In the genomic region with DNA sequence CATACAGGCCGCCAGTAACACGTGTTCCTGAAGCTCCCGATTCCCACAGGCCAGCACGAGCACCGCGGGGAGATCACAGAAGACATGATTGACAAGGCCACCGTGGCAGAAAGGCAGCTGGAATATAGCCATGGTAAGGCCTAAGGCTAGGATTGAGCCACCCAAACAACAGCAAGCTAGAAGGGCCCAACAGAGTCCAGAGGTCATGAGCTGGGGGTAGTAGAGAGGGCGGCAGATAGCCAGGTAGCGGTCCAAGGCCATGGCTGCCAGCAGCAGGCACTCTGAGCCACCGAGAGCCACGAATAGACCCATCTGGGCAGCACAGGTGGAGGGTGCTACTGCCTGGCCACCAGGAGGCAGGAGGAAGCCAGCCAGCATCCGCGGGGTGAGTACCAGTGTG, we compare ENCODE assay signal across 23 mouse cellular contexts. TPM values are rescaled to one million over a fixed set of nuclear protein-coding genes. Genes with fewer than 3 reads are reported as not detected.
DNase-seq lines count a peak whose midpoint lies in the region; ATAC-seq and TF ChIP-seq lines count a peak whose summit lies in the region.
"Had no signal": no experiment of that assay in that cellular context is flagged by ENCODE, and none has a peak within 500 bp of the region (broad histone marks: within the 10 kb centered on the region; RNA-seq: fewer than 3 reads in every experiment).

No protein-coding gene starts in this region.

- no peaks in the 10 kb centered on the region for H3K27me3 ChIP-seq in embryonic facial prominence, embryonic 15.5 days
- no peaks in the 10 kb centered on the region for H3K27me3 ChIP-seq in embryonic facial prominence, embryonic 10.5 days (replicated peaks; ENCODE audit: low read depth, poor library complexity, severe bottlenecking)
- H3K27me3 ChIP-seq in ES-Bruce4 (ENCODE audit: control insufficient read depth, insufficient read depth, low read length, poor library complexity, severe bottlenecking) = no peaks in the 10 kb centered on the region
- H3K27me3 ChIP-seq in intestine, postnatal 0 days (replicated peaks; ENCODE audit: control insufficient read depth, insufficient read depth, low read length) = no peaks in the 10 kb centered on the region
- H3K27me3 ChIP-seq in liver, embryonic 15.5 days = peaks cover 7% of the 10 kb centered on the region; the same call in 1 of the 2 replicates
- H3K27me3 ChIP-seq: forebrain, embryonic 12.5 days; hindbrain, embryonic 13.5 days had no signal

- H3K4me1 ChIP-seq in embryonic facial prominence, embryonic 15.5 days = no peaks in the 10 kb centered on the region
- no peaks in the 10 kb centered on the region for H3K4me1 ChIP-seq in embryonic facial prominence, embryonic 10.5 days
- no peaks in the 10 kb centered on the region for H3K4me1 ChIP-seq in ES-Bruce4 (ENCODE audit: control insufficient read depth, insufficient read depth, low read length)
- H3K4me1 ChIP-seq in intestine, postnatal 0 days (replicated peaks; ENCODE audit: control insufficient read depth, insufficient read depth, low read length) = no peaks in the 10 kb centered on the region
- H3K4me1 ChIP-seq in liver, embryonic 15.5 days (replicated peaks) = peaks cover 11% of the 10 kb centered on the region
- H3K4me1 ChIP-seq: forebrain, embryonic 12.5 days; hindbrain, embryonic 13.5 days had no signal

- no peak for TF ChIP-seq EP300 in ES-Bruce4 (IDR thresholded peaks at IDR 0.05; ENCODE audit: insufficient read depth, low read depth, low read length)

- TF ChIP-seq POLR2A in ES-Bruce4 (IDR thresholded peaks at IDR 0.05; ENCODE audit: insufficient read depth, low read length) = no peak

- WGBS in embryonic facial prominence, embryonic 15.5 days = 78% methylated on average over 13 of the region's 13 CpGs
- 86% methylated on average over 13 of the region's 13 CpGs for WGBS in embryonic facial prominence, embryonic 10.5 days
- WGBS in intestine, postnatal 0 days = 83% methylated on average over 13 of the region's 13 CpGs
- WGBS in liver, embryonic 15.5 days (ENCODE audit: insufficient replicate concordance) = 67% methylated on average over 13 of the region's 13 CpGs

- H3K27ac ChIP-seq in embryonic facial prominence, embryonic 15.5 days (replicated peaks) = no peak overlapping the region
- H3K27ac ChIP-seq in embryonic facial prominence, embryonic 10.5 days (replicated peaks) = no peak overlapping the region
- H3K27ac ChIP-seq in ES-Bruce4 (ENCODE audit: insufficient read depth, low read length) = no peak overlapping the region
- H3K27ac ChIP-seq in intestine, postnatal 0 days (ENCODE audit: low read depth, low read length) = no peak overlapping the region
- no peak overlapping the region for H3K27ac ChIP-seq in liver, embryonic 15.5 days (replicated peaks)
- H3K27ac ChIP-seq: forebrain, embryonic 12.5 days; hindbrain, embryonic 13.5 days had no signal

- no peak overlapping the region for H3K4me3 ChIP-seq in embryonic facial prominence, embryonic 15.5 days (replicated peaks)
- H3K4me3 ChIP-seq in embryonic facial prominence, embryonic 10.5 days = no peak overlapping the region
- peak overlapping the region; percentile 30 for H3K4me3 ChIP-seq in ES-Bruce4 (ENCODE audit: low read depth, low read length)
- no peak overlapping the region for H3K4me3 ChIP-seq in intestine, postnatal 0 days (ENCODE audit: low read depth, low read length)
- H3K4me3 ChIP-seq in liver, embryonic 15.5 days (replicated peaks) = no peak overlapping the region
- H3K4me3 ChIP-seq: forebrain, embryonic 12.5 days; hindbrain, embryonic 13.5 days had no signal

- no peaks in the 10 kb centered on the region for H3K9me3 ChIP-seq in embryonic facial prominence, embryonic 15.5 days (replicated peaks)
- H3K9me3 ChIP-seq in embryonic facial prominence, embryonic 10.5 days = no peaks in the 10 kb centered on the region
- H3K9me3 ChIP-seq in ES-Bruce4 (replicated peaks; ENCODE audit: control insufficient read depth, insufficient read depth, low read length, poor library complexity, severe bottlenecking) = peaks cover 18% of the 10 kb centered on the region
- H3K9me3 ChIP-seq in intestine, postnatal 0 days (ENCODE audit: control insufficient read depth) = no peaks in the 10 kb centered on the region
- H3K9me3 ChIP-seq in liver, embryonic 15.5 days (replicated peaks) = no peaks in the 10 kb centered on the region
- H3K9me3 ChIP-seq: forebrain, embryonic 12.5 days; hindbrain, embryonic 13.5 days had no signal

- ATAC-seq in embryonic facial prominence, embryonic 15.5 days (ENCODE audit: insufficient number of reproducible peaks, low FRiP score, low TSS enrichment, low read depth) = peak; percentile 11; the same call in 1 of the 2 replicates
- no peak for ATAC-seq in intestine, postnatal 0 days
- ATAC-seq in liver, embryonic 15.5 days (ENCODE audit: insufficient read depth) = peak; percentile 42; the same call in 1 of the 2 replicates
- ATAC-seq: midbrain, embryonic 16.5 days had no signal

- no peak overlapping the region for H3K9ac ChIP-seq in embryonic facial prominence, embryonic 15.5 days
- H3K9ac ChIP-seq in ES-Bruce4 (ENCODE audit: low read depth, poor library complexity, severe bottlenecking) = 0 out of 2 replicates have a peak overlapping the region, but pooled peaks have one; percentile 3
- no peak overlapping the region for H3K9ac ChIP-seq in intestine, postnatal 0 days (ENCODE audit: low read depth, low read length)
- no peak overlapping the region for H3K9ac ChIP-seq in liver, embryonic 15.5 days
- H3K9ac ChIP-seq: forebrain, embryonic 12.5 days; hindbrain, embryonic 13.5 days had no signal

- no peak for DNase-seq in embryonic facial prominence, embryonic 10.5 days (ENCODE audit: low spot score)
- DNase-seq in thymus, postnatal 25 days = no peak
- no peak for DNase-seq in Muller cell, postnatal 12 days (ENCODE audit: inconsistent ontology term)
- DNase-seq in embryo, embryonic 11 days = no peak
- DNase-seq: cerebellum, adult 2 months; cerebellum, postnatal 36 days; gastrocnemius, postnatal 14 days; kidney, postnatal 14 days; left cerebral cortex, postnatal 4 days; lung, adult 2 months; right cerebral cortex, postnatal 14 days had no signal

- no peak overlapping the region for H3K4me2 ChIP-seq in embryonic facial prominence, embryonic 15.5 days (replicated peaks)
- H3K4me2 ChIP-seq in intestine, postnatal 0 days (replicated peaks; ENCODE audit: low read depth) = no peak overlapping the region
- H3K4me2 ChIP-seq in liver, embryonic 15.5 days = no peak overlapping the region
- H3K4me2 ChIP-seq: forebrain, embryonic 12.5 days; hindbrain, embryonic 13.5 days had no signal

- TF ChIP-seq CTCF in ES-Bruce4 (IDR thresholded peaks at IDR 0.05; ENCODE audit: low read depth, low read length) = peak; percentile 26
- TF ChIP-seq CTCF in intestine, postnatal 0 days (IDR thresholded peaks at IDR 0.05; ENCODE audit: low read depth) = peak; percentile 26; the same call in 1 of the 2 replicates

- no peaks in the 10 kb centered on the region for H3K36me3 ChIP-seq in embryonic facial prominence, embryonic 15.5 days
- no peaks in the 10 kb centered on the region for H3K36me3 ChIP-seq in embryonic facial prominence, embryonic 10.5 days (replicated peaks)
- H3K36me3 ChIP-seq in ES-Bruce4 (ENCODE audit: control insufficient read depth, insufficient read depth, low read length, poor library complexity, severe bottlenecking) = no peaks in the 10 kb centered on the region
- no peaks in the 10 kb centered on the region for H3K36me3 ChIP-seq in intestine, postnatal 0 days (ENCODE audit: control insufficient read depth, insufficient read depth)
- H3K36me3 ChIP-seq in liver, embryonic 15.5 days (replicated peaks) = no peaks in the 10 kb centered on the region
- H3K36me3 ChIP-seq: forebrain, embryonic 12.5 days; hindbrain, embryonic 13.5 days had no signal

RNA-seq across cellular contexts. Expression of gene Olfr718-ps1, which starts 9.8 kb away (rescaled TPM):
- 0.14 and 0.52 TPM in 2 replicates for polyA plus RNA-seq in embryonic facial prominence, embryonic 15.5 days (2015; fragmentation: Nextera tagmentation; extraction: Ambion mirVana)
- polyA plus RNA-seq in embryonic facial prominence, embryonic 10.5 days (2016; fragmentation: Nextera tagmentation; extraction: Ambion mirVana) = not detected in 2 replicates
- polyA plus RNA-seq in ES-Bruce4 (2011; ENCODE audit: insufficient read depth, insufficient read length, low read depth, missing spikeins) = 0.42 and 0.52 TPM in 2 replicates
- 0.23 and 0.26 TPM in 2 replicates for polyA plus RNA-seq in intestine, postnatal 0 days (2015; fragmentation: Nextera tagmentation; extraction: Ambion mirVana)
- not detected in 2 replicates for polyA plus RNA-seq in liver, embryonic 15.5 days (2015; fragmentation: Nextera tagmentation; extraction: Ambion mirVana)
- polyA plus RNA-seq: cerebellum, adult 2 months; forebrain, embryonic 12.5 days; frontal cortex, adult 2 months; heart, postnatal 0 days; intestine, embryonic 14.5 days; lung, adult 2 months; midbrain, embryonic 16.5 days; spleen, adult 2 months; stomach, embryonic 16.5 days had no signal

RNA-seq across cellular contexts. Expression of gene Rnf216, which starts 24.8 kb away (rescaled TPM):
- 41.2 and 42.7 TPM in 2 replicates for polyA plus RNA-seq in embryonic facial prominence, embryonic 15.5 days (2015; fragmentation: Nextera tagmentation; extraction: Ambion mirVana)
- 50.5 and 53.9 TPM in 2 replicates for polyA plus RNA-seq in embryonic facial prominence, embryonic 10.5 days (2016; fragmentation: Nextera tagmentation; extraction: Ambion mirVana)
- 46.9 and 51.6 TPM in 2 replicates for polyA plus RNA-seq in ES-Bruce4 (2011; ENCODE audit: insufficient read depth, insufficient read length, low read depth, missing spikeins)
- polyA plus RNA-seq in intestine, postnatal 0 days (2015; fragmentation: Nextera tagmentation; extraction: Ambion mirVana) = 16.9 and 20.6 TPM in 2 replicates
- 13.2 and 13.9 TPM in 2 replicates for polyA plus RNA-seq in liver, embryonic 15.5 days (2015; fragmentation: Nextera tagmentation; extraction: Ambion mirVana)

RNA-seq across cellular contexts. Expression of gene Rbak, which starts 43.0 kb away (rescaled TPM):
- 13.4 and 15.4 TPM in 2 replicates for polyA plus RNA-seq in embryonic facial prominence, embryonic 15.5 days (2015; fragmentation: Nextera tagmentation; extraction: Ambion mirVana)
- 15.6 and 16.3 TPM in 2 replicates for polyA plus RNA-seq in embryonic facial prominence, embryonic 10.5 days (2016; fragmentation: Nextera tagmentation; extraction: Ambion mirVana)
- polyA plus RNA-seq in ES-Bruce4 (2011; ENCODE audit: insufficient read depth, insufficient read length, low read depth, missing spikeins) = 6.5 and 7.9 TPM in 2 replicates
- polyA plus RNA-seq in intestine, postnatal 0 days (2015; fragmentation: Nextera tagmentation; extraction: Ambion mirVana) = 2.5 and 2.9 TPM in 2 replicates
- 1.3 TPM in 2 replicates for polyA plus RNA-seq in liver, embryonic 15.5 days (2015; fragmentation: Nextera tagmentation; extraction: Ambion mirVana)

RNA-seq across cellular contexts. Expression of gene Spdye4b, which starts 43.2 kb away (rescaled TPM):
- polyA plus RNA-seq in embryonic facial prominence, embryonic 15.5 days (2015; fragmentation: Nextera tagmentation; extraction: Ambion mirVana) = not detected in 2 replicates
- not detected in 2 replicates for polyA plus RNA-seq in embryonic facial prominence, embryonic 10.5 days (2016; fragmentation: Nextera tagmentation; extraction: Ambion mirVana)
- not detected in 2 replicates for polyA plus RNA-seq in ES-Bruce4 (2011; ENCODE audit: insufficient read depth, insufficient read length, low read depth, missing spikeins)
- not detected in 2 replicates for polyA plus RNA-seq in intestine, postnatal 0 days (2015; fragmentation: Nextera tagmentation; extraction: Ambion mirVana)
- not detected in 2 replicates for polyA plus RNA-seq in liver, embryonic 15.5 days (2015; fragmentation: Nextera tagmentation; extraction: Ambion mirVana)
- polyA plus RNA-seq: cerebellum, adult 2 months; forebrain, embryonic 12.5 days; frontal cortex, adult 2 months; heart, postnatal 0 days; hindbrain, embryonic 13.5 days; intestine, embryonic 14.5 days; lung, adult 2 months; midbrain, embryonic 16.5 days; spleen, adult 2 months; stomach, embryonic 16.5 days had no signal
